In the genomic region with DNA sequence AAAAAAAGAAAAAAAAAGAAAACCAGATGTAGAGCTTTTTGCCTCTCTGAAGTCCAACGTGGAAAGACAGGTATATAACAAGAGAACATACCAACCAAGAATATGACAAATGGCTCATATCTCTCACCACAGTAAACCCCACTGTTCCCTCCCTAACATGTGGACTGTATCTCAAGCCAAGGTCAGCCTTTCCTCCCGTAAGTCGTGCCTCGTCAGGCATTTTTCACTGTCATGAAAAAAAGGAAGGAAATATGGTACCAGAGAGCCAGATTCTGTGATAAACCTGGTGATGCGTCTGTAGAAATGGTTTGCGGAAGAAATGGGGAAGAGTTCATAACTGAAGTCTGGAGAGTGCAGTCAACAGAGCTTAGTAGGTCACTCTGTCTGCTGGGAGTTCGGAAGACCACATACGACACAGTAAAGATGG, we compare ENCODE assay signal across 28 mouse cellular contexts.
DNase-seq lines count a peak whose midpoint lies in the region; ATAC-seq lines count a peak whose summit lies in the region.
"Had no signal": no experiment of that assay in that cellular context is flagged by ENCODE, and none has a peak within 500 bp of the region (broad histone marks: within the 10 kb centered on the region; RNA-seq: fewer than 3 reads in every experiment).

No protein-coding gene starts in this region.

- H3K9me3 ChIP-seq in liver, embryonic 12.5 days (replicated peaks), result no peaks in the 10 kb centered on the region
- H3K9me3 ChIP-seq in liver, embryonic 11.5 days (ENCODE audit: control insufficient read depth, low read length), result no peaks in the 10 kb centered on the region
- H3K9me3 ChIP-seq: forebrain, embryonic 13.5 days; hindbrain, embryonic 13.5 days; limb, embryonic 13.5 days; neural tube, embryonic 15.5 days; stomach, embryonic 15.5 days had no signal

- no peaks in the 10 kb centered on the region for H3K79me2 ChIP-seq in macrophage (ENCODE audit: inconsistent target)

- WGBS in liver, embryonic 12.5 days (ENCODE audit: insufficient replicate concordance), result 19% methylated on average over 8 of the region's 8 CpGs
- WGBS in liver, embryonic 11.5 days, result 39% methylated on average over 8 of the region's 8 CpGs
- WGBS in macrophage (ENCODE audit: missing documents), result 13% methylated on average over 8 of the region's 8 CpGs

- H3K27ac ChIP-seq in liver, embryonic 12.5 days, result peak overlapping the region; percentile 23; the same call in 1 of the 2 replicates
- no peak overlapping the region for H3K27ac ChIP-seq in liver, embryonic 11.5 days (ENCODE audit: low read depth, low read length)
- peak overlapping the region; percentile 31 for H3K27ac ChIP-seq in macrophage
- H3K27ac ChIP-seq: forebrain, embryonic 13.5 days; hindbrain, embryonic 13.5 days; limb, embryonic 13.5 days; neural tube, embryonic 15.5 days; stomach, embryonic 15.5 days had no signal

- no peak overlapping the region for H3K4me2 ChIP-seq in liver, embryonic 12.5 days
- no peak overlapping the region for H3K4me2 ChIP-seq in liver, embryonic 11.5 days
- H3K4me2 ChIP-seq: forebrain, embryonic 13.5 days; heart, embryonic 11.5 days; hindbrain, embryonic 13.5 days; limb, embryonic 13.5 days; neural tube, embryonic 15.5 days; stomach, embryonic 15.5 days had no signal

- no peak overlapping the region for H3K4me3 ChIP-seq in liver, embryonic 12.5 days
- H3K4me3 ChIP-seq in liver, embryonic 11.5 days (ENCODE audit: low read depth, low read length), result no peak overlapping the region
- H3K4me3 ChIP-seq in macrophage (ENCODE audit: inconsistent target), result no peak overlapping the region
- H3K4me3 ChIP-seq: forebrain, embryonic 13.5 days; hindbrain, embryonic 13.5 days; limb, embryonic 13.5 days; neural tube, embryonic 15.5 days; stomach, embryonic 15.5 days had no signal

- H3K27me3 ChIP-seq in liver, embryonic 12.5 days (replicated peaks), result no peaks in the 10 kb centered on the region
- H3K27me3 ChIP-seq in liver, embryonic 11.5 days (replicated peaks; ENCODE audit: control insufficient read depth, insufficient read depth, low read length), result no peaks in the 10 kb centered on the region
- H3K27me3 ChIP-seq: forebrain, embryonic 13.5 days; hindbrain, embryonic 13.5 days; limb, embryonic 13.5 days; neural tube, embryonic 15.5 days; stomach, embryonic 15.5 days had no signal

- H3K9ac ChIP-seq in liver, embryonic 12.5 days, result no peak overlapping the region
- H3K9ac ChIP-seq in liver, embryonic 11.5 days (ENCODE audit: low read depth, low read length), result no peak overlapping the region
- H3K9ac ChIP-seq: forebrain, embryonic 13.5 days; hindbrain, embryonic 13.5 days; limb, embryonic 13.5 days; neural tube, embryonic 15.5 days; stomach, embryonic 15.5 days had no signal

- no peak for DNase-seq in liver, embryonic 11.5 days (ENCODE audit: low spot score)
- DNase-seq in kidney, adult 18-20 months, result no peak
- no peak for DNase-seq in adrenal gland, adult (ENCODE audit: inconsistent age in 2 of 2, low spot score in 1 of 2)
- no peak for DNase-seq in adrenal gland, postnatal 25 days
- DNase-seq: adrenal gland, adult 8-10 months; cerebellum, adult 18-20 months; cerebellum, postnatal 14 days; gastrocnemius, postnatal 25 days; heart, adult 18-20 months; heart, postnatal 36 days; kidney, postnatal 14 days; layer of hippocampus, adult 9-11 months; lung, postnatal 36 days; midbrain, embryonic 14.5 days; retina, postnatal 1 day; right cerebral cortex, postnatal 14 days; thymus, postnatal 25 days had no signal

- H3K4me1 ChIP-seq in liver, embryonic 12.5 days, result no peaks in the 10 kb centered on the region
- H3K4me1 ChIP-seq in liver, embryonic 11.5 days (replicated peaks; ENCODE audit: control insufficient read depth, insufficient read depth, low read length), result no peaks in the 10 kb centered on the region
- H3K4me1 ChIP-seq: forebrain, embryonic 13.5 days; limb, embryonic 13.5 days; stomach, embryonic 15.5 days had no signal

- no peaks in the 10 kb centered on the region for H3K36me3 ChIP-seq in liver, embryonic 12.5 days
- H3K36me3 ChIP-seq in liver, embryonic 11.5 days (ENCODE audit: control insufficient read depth, insufficient read depth, low read length), result no peaks in the 10 kb centered on the region
- H3K36me3 ChIP-seq in macrophage (ENCODE audit: inconsistent target), result no peaks in the 10 kb centered on the region
- H3K36me3 ChIP-seq: hindbrain, embryonic 13.5 days; limb, embryonic 13.5 days; neural tube, embryonic 15.5 days; stomach, embryonic 15.5 days had no signal

- ATAC-seq in liver, embryonic 12.5 days, result no peak
- no peak for ATAC-seq in liver, embryonic 11.5 days (replicated peaks; ENCODE audit: low FRiP score)
- ATAC-seq in common myeloid progenitor, adult 5-6 weeks (replicated peaks; ENCODE audit: low read depth, poor library complexity, severe bottlenecking), result peak; percentile 84
- ATAC-seq: activated CD4-positive, CD25-positive, alpha-beta regulatory T cell, adult 4 months; forebrain, embryonic 13.5 days; intestine, postnatal 0 days had no signal
